Mouse (Mus musculus): ENCODE data around the gene Plekha6.

Plekha6 gene

GRCm38 (mm10) chr1:133182016-133182705 is 18.2 kb downstream of the Plekha6 start:
- peak; percentile 53 for DNase-seq (ENCODE audit: low read depth, low spot score)

- no peak for DNase-seq (ENCODE audit: low read depth, low spot score)
Measured at GRCm38 (mm10) chr1:133182706-133183095, 18.7 kb downstream of the Plekha6 start.

- no peak for DNase-seq (ENCODE audit: low read depth, low spot score)
Measured at GRCm38 (mm10) chr1:133183141-133183925, 19.3 kb downstream of the Plekha6 start.

GRCm38 (mm10) chr1:133187948-133188680 is 24.1 kb downstream of the Plekha6 start:
- DNase-seq (ENCODE audit: low read depth, low spot score), result no peak

GRCm38 (mm10) chr1:133188719-133189118 is 24.7 kb downstream of the Plekha6 start:
- no peak for DNase-seq (ENCODE audit: low read depth, low spot score)

- DNase-seq (ENCODE audit: low read depth, low spot score), result no peak
Measured at GRCm38 (mm10) chr1:133189471-133189870, 25.5 kb downstream of the Plekha6 start.

GRCm38 (mm10) chr1:133190550-133190949 is 26.5 kb downstream of the Plekha6 start:
- no peak for DNase-seq (ENCODE audit: low read depth, low spot score)

GRCm38 (mm10) chr1:133196181-133196580 is 32.2 kb downstream of the Plekha6 start:
- DNase-seq (ENCODE audit: low read depth, low spot score), result no peak

- DNase-seq (ENCODE audit: low read depth, low spot score), result no peak
Measured at GRCm38 (mm10) chr1:133197266-133197665, 33.3 kb downstream of the Plekha6 start.

- DNase-seq (ENCODE audit: low read depth, low spot score), result no peak
Measured at GRCm38 (mm10) chr1:133199706-133200105, 35.7 kb downstream of the Plekha6 start.

- no peak for DNase-seq (ENCODE audit: low read depth, low spot score)
Measured at GRCm38 (mm10) chr1:133201499-133201898, 37.5 kb downstream of the Plekha6 start.

GRCm38 (mm10) chr1:133203701-133204100 is 39.7 kb downstream of the Plekha6 start:
- no peak for DNase-seq (ENCODE audit: low read depth, low spot score)

- no peak for DNase-seq (ENCODE audit: low read depth, low spot score)
Measured at GRCm38 (mm10) chr1:133204341-133204849, 40.4 kb downstream of the Plekha6 start.

- DNase-seq (ENCODE audit: low read depth, low spot score), result no peak
Measured at GRCm38 (mm10) chr1:133204985-133205384, 41.0 kb downstream of the Plekha6 start.

GRCm38 (mm10) chr1:133208086-133208815 is 44.2 kb downstream of the Plekha6 start:
- DNase-seq (ENCODE audit: low read depth, low spot score), result no peak

- no peak for DNase-seq (ENCODE audit: low read depth, low spot score)
Measured at GRCm38 (mm10) chr1:133209036-133209435, 45.0 kb downstream of the Plekha6 start.

- no peak for DNase-seq (ENCODE audit: low read depth, low spot score)
Measured at GRCm38 (mm10) chr1:133209482-133209881, 45.5 kb downstream of the Plekha6 start.

- no peak for DNase-seq (ENCODE audit: low read depth, low spot score)
Measured at GRCm38 (mm10) chr1:133209901-133210516, 46.0 kb downstream of the Plekha6 start.

- DNase-seq (ENCODE audit: low read depth, low spot score), result no peak
Measured at GRCm38 (mm10) chr1:133210766-133211165, 46.8 kb downstream of the Plekha6 start.

- no peak for DNase-seq (ENCODE audit: low read depth, low spot score)
Measured at GRCm38 (mm10) chr1:133212273-133212672, 48.3 kb downstream of the Plekha6 start.

GRCm38 (mm10) chr1:133213098-133213497 is 49.1 kb downstream of the Plekha6 start:
- DNase-seq (ENCODE audit: low read depth, low spot score), result no peak

Data from retina, adult 2 months (tissue).